Comparison of ENCODE assay signal across 8 mouse cellular contexts in the genomic region with DNA sequence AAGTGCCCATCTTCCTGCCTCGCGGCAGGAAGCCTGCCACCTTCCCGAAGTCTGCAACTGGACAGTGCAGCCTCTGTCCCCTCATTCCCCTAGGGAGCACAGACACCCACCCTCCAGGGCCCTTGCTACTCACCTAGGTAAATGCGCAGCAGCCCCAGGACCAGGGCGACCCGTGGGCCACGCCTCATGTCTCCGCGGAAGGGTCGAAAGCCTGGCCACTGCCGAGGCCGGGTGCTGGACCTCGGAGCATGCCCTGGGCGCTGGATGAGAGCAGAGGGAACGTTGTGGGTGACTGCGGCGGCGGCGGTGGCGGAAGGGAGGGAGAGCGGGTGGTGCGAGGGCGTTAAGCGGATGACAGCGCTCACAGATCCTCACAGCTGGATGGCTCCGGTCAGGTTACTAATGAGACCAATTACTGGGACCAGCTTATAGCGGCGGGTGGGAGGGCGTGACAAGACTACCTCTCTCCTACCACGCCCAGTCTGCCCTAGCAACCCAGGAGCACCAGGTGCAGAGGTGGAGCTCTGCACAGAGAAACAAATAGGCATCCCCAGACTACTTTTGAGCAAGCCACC. TPM values are rescaled to one million over a fixed set of nuclear protein-coding genes. Genes with fewer than 3 reads are reported as not detected.
DNase-seq lines count a peak whose midpoint lies in the region; TF ChIP-seq lines count a peak whose summit lies in the region.

A gene (minus strand): TSS at position 392 of the 575 bp plus-strand sequence.

- DNase-seq in layer of hippocampus, adult 11-12 months (ENCODE audit: low spot score), result peak; percentile 18
- no peak for DNase-seq in layer of hippocampus, adult 9-10 months (ENCODE audit: low spot score)
- DNase-seq in brain, embryonic 14.5 days (ENCODE audit: low read depth), result peak; percentile 69
- DNase-seq in forelimb bud, embryonic 11.5 days (ENCODE audit: low read depth, low spot score), result peak; percentile 37
- DNase-seq in left cerebral cortex, adult 18-20 months (ENCODE audit: low spot score in 2 of 2), result peak; percentile 9 to 37
- DNase-seq in neural tube, embryonic 10.5 days (ENCODE audit: extremely low spot score, low spot score), result peak; percentile 48
- DNase-seq in gastrocnemius, postnatal 25 days, result no peak
- no peak for DNase-seq in urinary bladder, adult 18-20 months (ENCODE audit: low spot score in 2 of 2)

- no peak for TF ChIP-seq POLR2A in brain, embryonic 14.5 days (IDR thresholded peaks at IDR 0.05; ENCODE audit: borderline replicate concordance, extremely low read depth, insufficient read depth, insufficient read length, poor library complexity, severe bottlenecking)

- TF ChIP-seq CTCF in brain, embryonic 14.5 days (IDR thresholded peaks at IDR 0.05; ENCODE audit: borderline replicate concordance, extremely low read depth, insufficient read depth, insufficient read length), result no peak

RNA-seq across cellular contexts. Expression of the gene that starts here (rescaled TPM):
- polyA plus RNA-seq in brain, embryonic 14.5 days (2012; rRNA removed), result 2.2 and 3.0 TPM in 2 replicates
- total RNA-seq in left cerebral cortex, adult 18-20 months (2021), result 10 to 100 TPM; 15.5 to 17.2 TPM
- not detected for total RNA-seq in gastrocnemius, postnatal 25 days (2021)

Comparison
In these comparisons a context has a peak if more than half of its experiments do, and no peak if none do; other contexts are left out.
1. RNA of the gene that starts here (total RNA-seq): 15.5 to 17.2 TPM in left cerebral cortex, adult 18-20 months; not detected in gastrocnemius, postnatal 25 days; every median in the first group is over 10 times any median in the second.
2. DNase-seq: peak in layer of hippocampus, adult 11-12 months (single experiment), brain, embryonic 14.5 days (single experiment), forelimb bud, embryonic 11.5 days (single experiment), left cerebral cortex, adult 18-20 months (2 of 2) and neural tube, embryonic 10.5 days (single experiment); none in layer of hippocampus, adult 9-10 months (single experiment), gastrocnemius, postnatal 25 days (single experiment) and urinary bladder, adult 18-20 months (0 of 2).